Mouse (Mus musculus): ENCODE data around the gene Lix1l. TPM values are rescaled to one million over a fixed set of nuclear protein-coding genes. Genes with fewer than 3 reads are reported as not detected.
"Not testable (repeated sequence)": the region's sequence is repeated elsewhere in the genome, so short reads cannot be mapped to it uniquely, and the experiment has no call there.

The Lix1l gene
- total RNA-seq, 2 experiments from 2014 or later = 24.1 to 26.9 TPM

DNA sequence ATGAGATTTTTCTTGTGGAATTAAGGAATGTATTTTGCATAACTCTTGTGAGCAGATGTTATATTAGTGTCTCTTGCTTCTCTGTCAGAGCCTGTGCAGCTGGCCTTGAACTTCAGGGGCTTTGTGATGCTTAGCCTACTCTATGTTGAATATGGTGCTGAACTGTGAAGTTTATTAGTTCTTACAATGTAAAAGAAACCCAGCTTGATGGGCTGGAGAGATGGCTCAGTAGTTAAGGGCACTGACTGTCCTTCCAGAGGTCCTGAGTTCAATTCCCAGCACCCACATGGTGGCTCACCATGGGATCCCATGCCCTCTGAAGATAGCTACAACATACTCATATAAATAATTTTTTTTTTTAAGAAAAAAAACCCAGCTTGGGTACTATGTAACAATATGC, 31.1 kb downstream of the Lix1l start:
- DNase-seq = no peak

GRCm38 (mm10) chr3:96634015-96634414, 33.1 kb downstream of the Lix1l start:
- DNase-seq = no peak

DNA sequence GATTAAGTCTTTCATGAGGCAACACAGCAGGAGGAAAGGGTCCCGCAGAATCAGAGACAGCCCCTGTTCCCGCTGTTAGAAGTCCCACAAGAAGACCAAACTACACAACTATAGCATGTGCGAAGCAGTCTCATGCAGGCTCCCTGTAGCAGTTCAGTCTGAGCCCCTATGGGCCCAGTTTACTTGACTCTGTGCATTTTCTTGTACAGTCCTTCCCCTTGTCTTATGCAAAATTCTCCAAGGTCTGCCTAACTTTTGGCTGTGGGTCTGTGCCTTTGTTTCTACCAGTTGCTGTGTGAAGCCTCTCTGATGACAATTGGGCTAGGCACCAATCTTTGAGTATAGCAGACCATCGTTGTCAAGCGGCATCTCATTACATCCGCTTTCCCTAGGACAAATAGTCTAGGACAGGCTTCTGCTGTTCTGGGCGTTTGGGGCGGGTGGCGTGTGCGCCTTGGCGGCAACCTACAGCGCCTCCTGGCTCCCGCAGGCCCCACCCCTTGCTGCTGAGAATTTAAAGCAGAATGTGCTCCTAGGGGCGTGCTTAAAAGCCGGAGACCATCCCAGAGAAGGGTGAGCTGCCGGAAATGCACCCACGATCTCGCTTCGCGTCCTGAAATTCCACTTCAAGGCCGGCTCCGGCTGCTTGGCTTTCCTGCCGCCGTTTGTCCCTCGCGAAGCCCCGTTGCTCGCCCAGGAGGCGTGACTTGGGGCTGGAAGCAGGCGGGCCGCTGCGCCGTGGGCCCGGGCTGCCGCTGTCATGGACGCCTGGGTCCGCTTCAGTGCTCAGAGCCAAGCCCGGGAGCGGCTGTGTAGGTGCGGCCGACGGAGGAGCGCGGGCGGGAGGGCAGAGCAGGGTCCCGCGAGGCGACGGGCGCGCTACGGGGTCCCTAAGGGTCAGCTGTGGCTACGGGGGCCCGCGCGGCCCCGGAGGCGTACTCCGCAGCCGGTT, 34.3 kb downstream of the Lix1l start, which contains the start of the genes Pex11b and Gm42957:
Gene Pex11b, plus strand, starts transcription at position 449 of the 952 bp plus-strand sequence.
Gene Gm42957, plus strand, starts transcription at position 547 of the 952 bp plus-strand sequence.
- DNase-seq = peak; percentile 86

GRCm38 (mm10) chr3:96635906-96636305, 35.0 kb downstream of the Lix1l start:
- DNase-seq = no peak

DNA sequence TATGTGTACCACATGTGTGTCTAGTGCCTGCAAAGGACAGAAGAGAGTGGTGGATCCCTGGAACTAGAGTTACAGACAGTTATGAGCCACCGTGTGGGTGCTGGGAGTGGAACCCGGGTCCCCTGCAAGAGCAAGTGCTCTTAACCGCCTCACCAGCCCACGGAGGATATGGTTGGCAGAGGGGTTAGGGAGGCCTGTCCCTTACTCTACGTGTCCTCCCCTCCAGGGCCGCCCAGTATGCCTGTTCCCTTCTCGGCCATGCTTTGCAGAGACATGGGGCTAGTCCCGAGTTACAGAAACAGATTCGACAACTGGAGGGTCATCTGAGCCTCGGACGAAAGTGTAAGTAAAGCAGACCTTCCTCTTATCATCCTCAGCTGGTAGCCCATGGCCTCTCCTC, 35.5 kb downstream of the Lix1l start:
- DNase-seq = no peak

DNA sequence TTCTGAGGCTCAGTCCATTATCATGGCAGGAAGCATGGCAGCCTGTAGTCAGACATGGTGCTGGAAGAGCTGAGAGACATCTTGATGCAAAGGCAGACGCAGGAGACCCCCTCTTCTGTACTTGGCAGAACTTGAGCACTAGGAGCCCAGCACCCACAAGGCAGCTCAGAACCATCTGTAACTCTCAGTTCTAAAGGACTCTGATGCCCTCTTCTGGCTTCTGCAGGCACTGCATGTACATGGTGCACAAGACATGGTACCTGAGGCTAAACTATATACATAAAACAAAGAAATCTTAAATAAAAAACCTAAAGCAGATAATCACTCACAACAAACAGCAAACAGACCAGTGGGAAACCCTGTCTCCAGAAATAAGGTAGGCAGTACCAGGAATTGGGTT, 38.3 kb downstream of the Lix1l start:
- peak; percentile 61 for DNase-seq

DNA sequence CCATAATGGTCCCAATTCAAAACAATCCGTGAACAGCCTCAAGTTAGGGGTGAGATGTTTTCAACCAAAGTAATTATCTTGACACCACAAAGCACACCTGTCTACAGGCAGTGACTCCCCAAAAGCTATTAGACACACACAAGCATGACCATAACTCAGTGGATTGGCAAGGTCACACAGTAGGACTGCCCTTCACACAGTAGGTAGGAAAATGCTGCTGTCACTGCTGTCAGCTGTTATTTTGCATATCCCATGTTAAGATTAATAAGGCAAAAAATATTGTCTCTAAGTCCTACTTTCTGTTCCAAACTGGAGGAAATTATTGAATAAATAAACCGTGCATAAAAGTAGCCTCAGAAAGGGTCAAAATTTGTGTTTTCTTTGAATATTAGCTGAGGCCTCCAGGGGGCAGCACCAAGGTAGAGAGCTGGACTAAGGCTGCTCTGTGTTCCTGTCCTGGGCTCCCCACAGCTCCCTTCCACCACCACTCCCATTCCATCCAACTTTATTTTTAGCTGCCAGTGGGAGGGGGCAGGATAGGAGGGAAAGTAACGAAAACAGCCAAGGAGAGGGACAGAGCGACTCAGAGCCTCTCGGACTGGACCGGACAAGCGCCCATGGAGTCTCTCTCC, 44.2 kb downstream of the Lix1l start, which contains the start of gene Itga10:
Gene Itga10, plus strand, starts transcription at position 567 of the 632 bp plus-strand sequence.
- DNase-seq = peak; percentile 59

- no peak for DNase-seq
These were observed 46.4 kb downstream of the Lix1l start for GRCm38 (mm10) chr3:96647365-96647764.

GRCm38 (mm10) chr3:96660901-96661300, 60.0 kb downstream of the Lix1l start:
- DNase-seq = no peak

DNA sequence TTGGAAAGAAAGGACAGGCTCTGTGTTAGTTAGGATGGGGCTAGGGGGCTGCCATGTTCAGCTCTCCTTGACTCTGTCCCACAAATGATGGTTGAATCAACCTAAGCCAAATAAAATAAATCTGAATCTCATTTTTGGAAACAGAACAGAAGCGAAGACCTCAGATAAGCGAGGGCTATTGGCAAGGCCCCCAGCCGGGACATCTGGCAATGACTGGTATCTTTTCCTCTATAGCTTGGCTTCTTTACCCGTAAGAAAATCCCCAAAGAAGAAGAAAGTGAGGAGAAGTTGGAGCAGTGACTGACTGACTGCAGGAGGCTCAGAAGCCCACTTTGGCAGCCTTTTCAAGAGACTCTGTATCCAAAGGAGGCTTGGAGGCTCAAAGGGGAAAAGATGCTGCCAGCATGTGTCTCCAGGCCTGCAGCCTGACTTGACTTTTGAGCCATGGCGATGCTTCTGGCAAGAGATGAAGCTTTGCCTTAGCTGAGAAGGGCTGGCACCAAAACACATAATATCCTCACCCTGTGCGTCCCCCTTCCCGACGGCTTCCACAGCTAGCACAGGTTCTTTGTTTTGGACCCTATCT, 61.9 kb downstream of the Lix1l start:
- no peak for DNase-seq

- peak; percentile 86 for DNase-seq
These were observed 62.7 kb downstream of the Lix1l start for GRCm38 (mm10) chr3:96663432-96664239.

GRCm38 (mm10) chr3:96665732-96666363, 64.9 kb downstream of the Lix1l start:
- not testable (repeated sequence) for DNase-seq

GRCm38 (mm10) chr3:96666916-96667315, 66.0 kb downstream of the Lix1l start:
- no peak for DNase-seq

GRCm38 (mm10) chr3:96667316-96667715, 66.4 kb downstream of the Lix1l start:
- DNase-seq = no peak

DNA sequence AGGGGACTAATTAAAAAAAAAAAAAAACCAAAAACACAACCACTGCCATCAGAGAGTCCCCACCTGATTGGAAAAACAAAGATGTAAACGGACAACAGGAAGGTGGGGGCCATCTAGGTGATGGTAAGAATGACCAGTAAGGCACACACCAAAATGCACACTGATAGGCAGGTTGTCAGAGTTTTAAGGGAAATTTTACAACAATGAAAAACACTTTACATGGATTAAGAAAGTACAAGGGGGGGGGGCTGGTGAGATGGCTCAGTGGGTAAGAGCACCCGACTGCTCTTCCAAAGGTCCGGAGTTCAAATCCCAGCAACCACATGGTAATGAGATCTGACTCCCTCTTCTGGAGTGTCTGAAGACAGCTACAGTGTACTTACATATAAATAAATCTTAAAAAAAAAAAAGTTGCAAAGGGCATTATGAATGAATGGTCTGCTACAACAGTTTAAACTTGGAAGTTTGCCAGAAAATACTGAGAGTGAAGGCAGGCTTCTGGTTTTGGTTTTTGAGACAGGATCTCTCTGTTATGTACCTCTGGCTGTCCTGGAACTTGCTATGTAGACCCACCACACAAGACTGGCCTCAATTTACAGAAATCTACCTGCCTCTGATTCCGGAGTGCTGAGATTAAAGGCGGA, 67.6 kb downstream of the Lix1l start:
- DNase-seq = no peak

- DNase-seq = peak; percentile 74
These were observed 68.9 kb downstream of the Lix1l start, which contains the start of gene Ankrd35 for GRCm38 (mm10) chr3:96669727-96670468. Ankrd35 (plus strand) TSS chr3:96670131.

DNA sequence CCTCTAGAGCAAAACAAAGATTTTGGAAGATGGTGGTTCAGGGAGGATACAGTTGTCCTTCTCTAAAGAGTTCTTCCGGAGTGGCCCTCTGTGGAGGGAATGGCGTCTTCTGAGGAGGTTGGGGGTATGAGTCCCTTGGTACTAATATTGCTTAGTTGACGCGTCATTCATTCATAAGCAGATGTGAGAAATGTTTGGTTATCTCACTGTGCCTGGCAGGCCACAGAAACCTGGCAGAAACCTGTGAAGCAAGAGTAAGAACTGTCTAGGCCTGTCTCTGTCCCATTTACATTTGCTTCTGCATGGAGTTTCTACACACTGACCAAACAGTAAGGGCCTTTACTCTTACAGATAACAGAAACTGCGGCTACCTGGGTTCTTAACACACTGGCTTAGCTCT, 70.6 kb downstream of the Lix1l start:
- no peak for DNase-seq

DNA sequence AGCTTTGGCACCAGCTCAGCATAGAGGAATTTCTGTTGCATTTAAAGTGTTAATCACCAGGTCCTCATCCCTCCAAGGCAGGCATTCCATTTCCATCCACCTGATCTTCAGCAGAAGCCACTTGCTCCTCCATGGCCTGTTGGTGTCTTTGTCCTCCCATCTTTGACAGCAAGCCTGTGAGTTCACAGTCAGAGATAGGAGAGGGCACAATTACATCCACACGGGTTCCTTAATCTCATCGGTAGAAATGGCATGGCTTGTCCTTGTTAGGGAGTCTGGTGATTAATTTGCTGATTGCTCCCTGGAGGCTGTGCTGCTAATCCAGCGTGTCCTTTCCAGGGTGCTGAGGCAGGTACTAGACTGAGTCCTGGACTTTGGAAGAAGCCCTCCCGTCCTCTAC, 72.6 kb downstream of the Lix1l start:
- no peak for DNase-seq

DNA sequence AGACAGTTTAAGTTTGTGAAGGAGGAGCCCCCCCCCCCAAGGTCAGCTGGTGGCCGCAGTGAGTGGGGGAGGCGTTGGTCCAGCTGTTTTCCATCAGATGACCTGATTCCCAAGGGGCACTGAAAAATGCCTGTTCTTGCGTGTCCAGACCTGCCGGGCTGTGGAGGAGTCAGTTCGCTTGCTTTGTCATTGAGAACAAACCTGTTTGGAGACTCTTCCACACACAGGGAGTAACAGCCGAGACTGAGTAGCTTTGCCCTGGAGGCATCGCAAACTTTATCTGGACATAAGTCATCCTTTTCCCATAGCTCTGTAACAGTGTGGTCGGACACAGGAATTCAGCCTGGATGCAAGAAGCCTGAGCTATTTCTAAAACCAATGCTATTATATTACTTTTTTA, 73.5 kb downstream of the Lix1l start:
- DNase-seq = no peak

DNA sequence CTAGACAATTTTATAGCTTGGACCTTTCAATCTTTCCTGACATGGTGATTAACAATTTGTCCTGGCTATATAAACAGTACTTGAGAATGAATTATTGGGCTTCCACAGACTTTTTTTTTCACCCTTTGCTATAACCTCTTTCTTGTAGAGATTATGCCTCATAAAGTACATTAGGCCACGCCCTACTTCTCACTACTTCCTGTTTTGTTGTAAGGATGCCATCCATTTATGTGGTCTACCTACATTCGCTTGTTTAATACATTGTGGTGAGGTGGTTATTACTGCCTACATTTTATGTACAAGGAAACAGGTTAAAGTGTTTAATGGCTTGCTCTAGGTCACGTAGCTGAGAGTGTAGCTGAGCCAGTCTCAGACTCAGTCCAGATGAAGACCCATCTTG, 74.2 kb downstream of the Lix1l start:
- DNase-seq = no peak
